Mouse (Mus musculus) G1E (cell line): Measurements from ENCODE around the gene Pik3ip1.

Experiments
- CTCF ChIP-seq: IDR thresholded peaks from 2 replicates; pipeline ENCODE4 v1.5.1; 2012; ENCODE audit warnings: low read depth, low read length, inconsistent platforms, mixed read lengths
- GATA1 ChIP-seq: IDR thresholded peaks from 2 replicates; pipeline ENCODE4 v1.6.1; 2012; ENCODE audit warnings: borderline replicate concordance, low read length, inconsistent platforms, mixed read lengths
- GATA2 ChIP-seq: IDR thresholded peaks from 2 replicates; pipeline ENCODE4 v1.6.1; 2012; ENCODE audit warnings: low read depth, low read length, inconsistent platforms, borderline replicate concordance

DNA sequence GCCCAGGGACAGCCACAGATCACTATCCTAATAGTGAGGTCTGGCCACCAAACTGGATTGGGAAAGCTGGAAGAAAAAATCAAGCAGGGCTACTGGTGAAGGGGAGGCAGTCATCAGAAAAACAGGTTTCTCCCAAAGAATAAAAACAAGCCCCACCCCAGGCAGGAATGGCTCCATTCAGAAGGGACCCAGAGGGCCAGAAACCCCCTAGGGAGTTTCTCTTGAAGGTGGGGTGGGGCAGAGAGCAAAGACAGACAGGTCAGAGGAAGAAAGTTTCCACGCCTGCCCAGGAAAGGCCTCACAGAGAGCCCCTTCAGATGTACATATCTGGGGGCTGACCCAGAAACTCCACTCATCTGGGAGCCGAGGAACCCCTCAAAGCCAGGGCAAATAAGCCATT lies 40.0 kb downstream of the Pik3ip1 start:
- TF ChIP-seq CTCF, result no peak
- no peak for TF ChIP-seq GATA1
- TF ChIP-seq GATA2, result no peak
